Mouse (Mus musculus): ENCODE measurements around the gene Drd5.

DNA sequence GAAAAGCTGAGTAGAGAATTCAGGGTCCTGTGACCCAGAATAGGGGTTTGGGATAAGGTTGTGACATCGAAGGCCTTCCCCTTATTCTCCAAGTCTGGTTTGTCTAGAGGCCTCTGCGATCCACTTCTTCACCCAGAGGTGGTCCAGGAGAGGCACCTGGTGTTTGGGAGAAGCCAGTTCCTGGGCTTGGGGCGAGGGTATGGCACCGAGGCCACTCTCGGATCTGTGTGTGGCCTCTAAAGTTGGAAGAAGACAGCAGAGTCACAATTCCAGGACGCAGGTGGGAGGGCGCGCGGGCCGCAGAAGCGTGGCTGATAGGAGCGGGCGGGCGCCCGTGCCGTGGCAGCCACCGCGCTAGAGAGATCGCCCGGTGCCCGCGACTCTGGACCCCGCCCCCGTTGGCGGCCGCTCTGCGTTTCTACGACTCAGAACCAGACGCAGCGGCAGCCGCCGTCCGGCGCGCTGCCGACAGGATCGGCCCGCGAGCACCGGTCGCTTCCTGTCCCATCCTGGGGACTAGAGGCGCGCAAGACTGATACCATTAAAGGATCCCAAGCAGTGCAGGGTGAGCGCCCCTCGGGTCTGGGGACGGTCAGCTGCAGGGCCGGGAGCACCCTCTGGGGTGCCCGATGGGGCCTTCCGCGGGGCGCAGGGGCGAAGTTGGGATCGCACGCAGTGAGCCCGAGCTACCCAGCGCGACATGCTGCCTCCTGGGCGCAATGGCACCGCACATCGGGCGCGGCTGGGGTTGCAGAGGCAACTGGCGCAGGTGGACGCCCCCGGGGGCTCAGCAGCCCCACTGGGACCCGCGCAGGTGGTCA is at the start of gene Drd5:
- no peak for TF ChIP-seq CTCF (conservative IDR thresholded peaks at IDR 0.05; ENCODE audit: insufficient read depth, insufficient read length, low read depth, low read length)
- TF ChIP-seq POLR2A (IDR thresholded peaks at IDR 0.05; ENCODE audit: low read depth, low read length): no peak
